Mouse (Mus musculus) spleen, adult 2 months (tissue): ENCODE data around the gene Olfr551.

Experiments used
- CTCF ChIP-seq: fragments of 200-500 bp; IDR thresholded peaks from 2 replicates; pipeline ENCODE4 v1.5.1; 2011; ENCODE audit warnings: mild to moderate bottlenecking, inconsistent platforms; ENCODE audit not compliant: insufficient read depth, insufficient read length, insufficient replicate concordance; ENCODE audit errors: extremely low read depth
- POLR2A ChIP-seq: fragments of 200-500 bp; IDR thresholded peaks from 2 replicates; pipeline ENCODE4 v1.6.1; 2011; ENCODE audit warnings: low read depth, low read length, inconsistent platforms

DNA sequence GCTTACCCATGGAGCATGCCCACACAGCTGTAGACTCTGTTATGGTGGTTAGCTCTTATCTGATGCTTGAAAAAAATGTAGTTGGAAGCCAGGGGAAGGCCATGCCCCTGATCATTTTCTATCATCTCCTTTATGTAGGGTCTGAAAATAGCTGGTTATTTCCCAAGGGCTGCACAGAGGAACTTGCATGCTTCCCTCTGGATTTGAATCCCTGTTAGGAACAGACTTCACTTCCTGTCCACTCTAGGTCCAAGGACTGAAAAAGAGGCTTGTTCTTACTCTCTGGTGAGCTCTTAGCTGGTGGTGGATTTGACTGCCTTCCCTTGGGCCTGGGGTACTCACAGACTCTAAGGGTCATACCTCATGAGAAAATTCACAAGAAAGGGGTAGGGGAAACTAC is 26.4 kb upstream of the Olfr551 start, which contains the start of gene Olfr553:
- TF ChIP-seq CTCF (no peak), POLR2A (no peak)
